Mouse (Mus musculus) heart, adult 2 months (tissue): ENCODE results near the gene Tas1r1.

ENCODE experiments used
- CTCF ChIP-seq: fragments of 200-600 bp; IDR thresholded peaks from 2 replicates; pipeline ENCODE4 v1.8.1; 2022; ENCODE audit warnings: antibody characterized with exemption, mild to moderate bottlenecking, moderate library complexity
- EP300 ChIP-seq: fragments of 200-500 bp; IDR thresholded peaks from 2 replicates; pipeline ENCODE4 v1.6.1; 2011; ENCODE audit warnings: low read depth, low read length, control low read depth; ENCODE audit not compliant: insufficient read depth

DNA sequence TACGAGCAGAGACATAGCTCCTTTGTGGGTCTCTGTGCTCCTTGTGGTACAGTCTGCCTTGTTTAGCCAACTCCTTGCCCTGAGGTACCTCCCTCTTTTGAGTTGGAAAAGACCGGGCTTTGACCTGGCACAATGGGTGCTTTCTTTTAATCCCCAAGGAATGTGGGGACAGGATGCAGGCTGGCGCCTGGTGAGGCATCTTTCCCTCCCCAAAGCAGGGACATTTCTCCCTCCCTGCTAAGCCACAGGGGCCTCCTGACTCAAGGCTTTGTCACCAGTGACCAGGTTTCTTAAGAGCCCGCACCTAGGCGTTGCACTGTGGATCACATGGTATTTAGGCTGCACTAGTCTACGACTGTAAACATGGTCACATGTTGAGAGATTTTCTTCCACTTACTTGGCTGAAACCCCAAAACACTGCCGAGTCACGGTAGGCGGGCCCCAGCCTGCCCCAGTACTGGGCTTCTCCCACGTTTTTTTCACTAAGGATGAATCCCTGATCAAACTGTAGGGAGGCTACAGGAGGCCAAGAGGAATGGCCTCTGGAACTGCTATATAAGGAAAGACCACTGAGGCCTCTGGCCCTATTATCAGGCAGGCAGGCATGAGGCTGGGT lies 28.2 kb downstream of the Tas1r1 start:
- TF ChIP-seq EP300, result no peak; the same call in 1 of the 2 replicates
- TF ChIP-seq CTCF, result no peak
